Mouse (Mus musculus) WW6 (cell line): ENCODE results near the gene Gm28919.
"Not testable (repeated sequence)": the region's sequence is repeated elsewhere in the genome, so short reads cannot be mapped to it uniquely, and the experiment has no call there.

Source experiments
- DNase-seq: peaks from one replicate; pipeline ENCODE4 v3.0.0-alpha.2; 2013; ENCODE audit warnings: low read depth, low spot score

Gene Gm28919

GRCm38 (mm10) chrY:6583246-6583645 lies at the start of gene Gm28919:
Gm28919 (plus strand) TSS chrY:6583546.
- DNase-seq: not testable (repeated sequence)
